ENCODE assay signal across 15 mouse cellular contexts in genomic region chr1:186435336-186435972, GRCm38 (mm10).
DNase-seq lines count a peak whose midpoint lies in the region; ATAC-seq and TF ChIP-seq lines count a peak whose summit lies in the region.
"Had no signal": no experiment of that assay in that cellular context is flagged by ENCODE, and none has a peak within 500 bp of the region (broad histone marks: within the 10 kb centered on the region; RNA-seq: fewer than 3 reads in every experiment).

No protein-coding gene starts in this region.

- no peak for DNase-seq in frontal cortex, postnatal 25 days (ENCODE audit: low spot score in 2 of 2)
- peak; percentile 66 for DNase-seq in kidney, postnatal 0 days (ENCODE audit: low spot score)
- no peak for DNase-seq in kidney, postnatal 36 days
- DNase-seq in embryo, embryonic 11 days, result peak; percentile 52
- DNase-seq in limb, embryonic 10.5 days (ENCODE audit: low spot score), result peak; percentile 71
- no peak for DNase-seq in gastrocnemius, postnatal 14 days
- no peak for DNase-seq in spleen, postnatal 14 days (ENCODE audit: low spot score in 2 of 2)
- DNase-seq: cerebellum, adult 9-10 months; heart, postnatal 10 days; lung, postnatal 36 days; right cerebral cortex, postnatal 14 days had no signal

- H3K27me3 ChIP-seq in kidney, postnatal 0 days (ENCODE audit: insufficient read depth, low read length), result no peaks in the 10 kb centered on the region
- no peaks in the 10 kb centered on the region for H3K27me3 ChIP-seq in limb, embryonic 10.5 days (ENCODE audit: low read depth, poor library complexity, severe bottlenecking)
- H3K27me3 ChIP-seq: intestine, embryonic 15.5 days had no signal

- H3K9me3 ChIP-seq in kidney, postnatal 0 days (replicated peaks; ENCODE audit: low read length), result no peaks in the 10 kb centered on the region
- no peaks in the 10 kb centered on the region for H3K9me3 ChIP-seq in limb, embryonic 10.5 days (replicated peaks)
- H3K9me3 ChIP-seq: embryonic facial prominence, embryonic 12.5 days; intestine, embryonic 15.5 days had no signal

- H3K27ac ChIP-seq in kidney, postnatal 0 days, result no peak overlapping the region
- H3K27ac ChIP-seq in limb, embryonic 10.5 days, result peak overlapping the region; percentile 7
- H3K27ac ChIP-seq: embryonic facial prominence, embryonic 12.5 days; intestine, embryonic 15.5 days had no signal

- 22% methylated on average over 12 of the region's 12 CpGs for WGBS in kidney, postnatal 0 days
- WGBS in limb, embryonic 10.5 days, result 16% methylated on average over 12 of the region's 12 CpGs

- intact Hi-C loops in gastrocnemius, postnatal 14 days (cut with DNase I; ENCODE audit: low total_unique reads), result no loop called here

- H3K9ac ChIP-seq in kidney, postnatal 0 days (ENCODE audit: low read depth, low read length), result no peak overlapping the region
- H3K9ac ChIP-seq: embryonic facial prominence, embryonic 12.5 days; intestine, embryonic 15.5 days had no signal

- no peak overlapping the region for H3K4me3 ChIP-seq in kidney, postnatal 0 days (replicated peaks; ENCODE audit: low read depth, low read length)
- H3K4me3 ChIP-seq in limb, embryonic 10.5 days, result no peak overlapping the region
- H3K4me3 ChIP-seq: embryonic facial prominence, embryonic 12.5 days; intestine, embryonic 15.5 days had no signal

- H3K4me1 ChIP-seq in kidney, postnatal 0 days (replicated peaks; ENCODE audit: insufficient read depth, low read length), result no peaks in the 10 kb centered on the region
- peaks cover 30% of the 10 kb centered on the region for H3K4me1 ChIP-seq in limb, embryonic 10.5 days
- H3K4me1 ChIP-seq: intestine, embryonic 15.5 days had no signal

- no peak for TF ChIP-seq CTCF in kidney, postnatal 0 days (IDR thresholded peaks at IDR 0.05; ENCODE audit: low read depth)

- peak overlapping the region; percentile 10; the same call in 1 of the 2 replicates for H3K4me2 ChIP-seq in kidney, postnatal 0 days (ENCODE audit: low read length)
- H3K4me2 ChIP-seq: embryonic facial prominence, embryonic 12.5 days; intestine, embryonic 15.5 days; liver, embryonic 11.5 days had no signal

- no peaks in the 10 kb centered on the region for H3K36me3 ChIP-seq in kidney, postnatal 0 days (ENCODE audit: insufficient read depth, low read length)
- H3K36me3 ChIP-seq in limb, embryonic 10.5 days, result no peaks in the 10 kb centered on the region
- H3K36me3 ChIP-seq: embryonic facial prominence, embryonic 12.5 days; intestine, embryonic 15.5 days had no signal

- 0 out of 2 replicates have a peak, but pooled peaks have one; percentile 26 for ATAC-seq in frontal cortex, adult (ENCODE audit: low TSS enrichment)
- no peak for ATAC-seq in kidney, postnatal 0 days (replicated peaks; ENCODE audit: low FRiP score, low read depth)
- ATAC-seq: intestine, embryonic 15.5 days had no signal

Comparison
In these comparisons a context has a peak if more than half of its experiments do, and no peak if none do; other contexts are left out.
1. DNase-seq: peak in kidney, postnatal 0 days (single experiment), embryo, embryonic 11 days (single experiment) and limb, embryonic 10.5 days (single experiment); none in frontal cortex, postnatal 25 days (0 of 2), kidney, postnatal 36 days (0 of 2), gastrocnemius, postnatal 14 days (single experiment) and spleen, postnatal 14 days (0 of 2).